Mouse (Mus musculus) gastrocnemius, postnatal 4 days (tissue): Measurements from ENCODE around the gene Fdxacb1. TPM values are rescaled to one million over a fixed set of nuclear protein-coding genes. Genes with fewer than 3 reads are reported as not detected.
A peak's percentile ranks its signal among the peaks of the same experiment; 100 is the strongest.

Source experiments
- DNase-seq, 2 experiments: peaks; one replicate each; pipeline ENCODE4 v3.0.0; 2021 to 2022; ENCODE audit warnings: low spot score in 2 of 2, mixed read lengths in 2 of 2
- long read RNA-seq, 2 experiments: library from polyadenylated mRNA; stranded (forward); transcript quantifications; one replicate each; pipeline ENCODE4 v2.0.0; 2021
- total RNA-seq, 2 experiments: library from RNA; stranded (reverse); gene quantifications; 2 replicates each; pipeline ENCODE4 v1.2.3; 2021

Fdxacb1 gene
- 1 to 10 TPM; 5.9 to 6.9 TPM for total RNA-seq
- long read RNA-seq, experiment 1, transcript Fdxacb1-201 (5 exons, 2,658 nt), result major isoform, 11 of 18 reads
- long read RNA-seq, experiment 1, partial matches to known transcripts, result 1 of 18 reads
- long read RNA-seq, experiment 1, other reads (novel, unspliced or antisense), result 5 of 18 reads
- long read RNA-seq, experiment 2, transcript Fdxacb1-201 (5 exons, 2,658 nt), result major isoform, 10 of 17 reads
- long read RNA-seq, experiment 2, partial matches to known transcripts, result 2 of 17 reads
- long read RNA-seq, experiment 2, other reads (novel, unspliced or antisense), result 5 of 17 reads

DNA sequence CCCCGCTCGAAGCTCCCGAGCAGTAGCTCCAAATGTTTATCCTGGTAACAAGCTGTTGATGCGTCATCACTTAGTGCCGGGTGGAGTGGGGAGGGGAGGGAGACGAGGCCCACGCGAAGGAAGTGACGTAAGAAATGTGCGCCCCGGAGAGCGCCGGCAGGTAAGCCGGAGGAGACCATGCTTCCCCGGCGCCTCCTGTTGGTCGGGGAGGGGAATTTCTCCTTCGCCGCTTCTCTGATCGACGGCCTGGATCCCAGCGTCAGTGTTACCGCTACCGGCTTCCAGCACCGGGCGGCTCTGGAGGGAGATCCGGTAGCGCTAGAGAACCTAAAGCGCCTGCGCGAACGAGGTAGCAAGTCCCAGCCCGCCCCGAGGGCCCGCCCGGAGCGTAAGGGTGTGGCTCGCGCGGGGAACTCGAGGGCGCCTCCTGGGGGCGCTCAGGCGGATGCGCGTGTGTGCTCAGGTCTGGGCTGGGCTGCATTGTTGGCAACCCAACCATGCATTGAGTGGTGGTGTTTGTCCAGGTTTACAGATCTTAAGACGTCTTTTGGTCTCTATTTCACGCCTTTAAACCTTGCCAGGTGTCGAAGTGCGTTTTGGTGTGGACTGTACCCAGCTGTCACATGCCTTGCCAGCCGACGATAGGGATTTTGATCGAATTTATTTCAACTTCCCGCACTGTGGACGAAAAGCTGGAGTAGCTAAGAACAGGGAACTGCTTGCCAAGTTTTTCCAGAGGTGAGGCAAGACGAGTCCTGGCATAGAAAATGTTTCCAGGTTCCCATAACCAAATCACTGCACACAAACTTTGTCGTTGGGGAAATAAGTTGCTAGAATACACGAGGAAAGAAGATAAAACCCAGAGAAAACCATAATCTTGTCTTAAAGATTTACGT is at the start of gene Fdxacb1:
Gene Fdxacb1, plus strand, starts transcription at position 130 of the 896 bp plus-strand sequence.
- peak; percentile 88 to 96 for DNase-seq

DNA sequence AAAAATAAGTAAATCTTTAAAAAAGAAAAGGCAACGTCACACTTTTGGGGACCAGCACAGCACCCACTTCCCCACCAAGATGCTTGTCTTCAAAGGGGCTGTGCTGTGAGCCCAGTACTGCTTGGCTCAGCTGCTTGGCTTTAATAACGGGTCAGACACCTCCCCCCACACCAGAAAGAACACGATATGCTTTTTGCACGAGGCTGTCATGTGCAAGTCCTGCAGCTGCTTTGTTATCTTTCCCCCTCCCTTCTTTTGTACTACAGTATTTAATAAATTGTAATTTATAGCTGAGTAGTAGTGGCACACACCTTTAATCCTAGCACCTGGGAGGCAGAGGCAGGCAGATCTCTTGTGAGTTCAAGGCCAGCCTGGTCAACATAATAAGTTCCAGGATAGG is 49.2 kb upstream of the Fdxacb1 start:
- DNase-seq, result no peak

DNA sequence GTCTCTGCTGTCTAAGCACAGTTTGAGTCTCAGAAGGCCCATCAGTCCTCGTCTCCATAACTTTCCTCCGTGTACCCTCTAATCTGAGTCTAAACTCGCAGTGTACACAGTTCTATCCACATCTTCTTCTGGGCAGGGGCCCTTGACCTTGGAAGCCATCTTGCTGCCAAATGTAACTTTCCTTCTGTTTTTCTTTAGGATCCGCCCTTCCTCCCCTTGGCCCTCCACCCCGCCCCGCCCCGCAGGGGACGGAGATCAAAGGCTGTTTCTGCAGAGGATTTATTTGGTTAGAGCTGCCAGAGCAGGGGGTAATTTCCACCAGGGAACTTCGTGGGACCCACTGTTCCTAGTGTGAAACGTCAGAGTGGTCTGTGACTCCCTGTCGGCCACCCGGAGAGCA is 47.0 kb upstream of the Fdxacb1 start:
- no peak for DNase-seq

DNA sequence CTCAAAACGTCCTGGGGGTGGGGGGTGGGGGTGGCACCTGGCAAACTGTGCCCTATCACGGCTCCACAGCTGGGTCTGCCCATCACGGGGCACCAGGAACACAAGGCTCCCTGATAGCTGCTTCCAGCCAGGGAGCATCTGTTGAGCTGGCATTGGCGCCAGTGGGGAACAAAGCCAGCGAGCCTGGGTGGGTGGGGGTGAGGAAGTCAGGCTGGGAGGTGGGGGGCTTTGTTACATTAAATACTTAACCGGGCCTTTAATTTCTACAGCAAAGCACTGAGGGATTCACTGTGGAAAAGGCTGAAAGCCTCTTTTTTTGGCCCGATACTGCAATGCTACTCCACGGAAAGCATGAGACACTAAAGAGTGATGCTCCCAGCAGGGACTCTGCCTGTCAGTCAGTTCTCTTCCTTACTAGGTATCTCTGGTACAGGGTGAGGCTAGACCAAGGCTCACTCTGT is 45.6 kb upstream of the Fdxacb1 start:
- peak in 1 of 2 experiments; percentile 59 for DNase-seq

DNA sequence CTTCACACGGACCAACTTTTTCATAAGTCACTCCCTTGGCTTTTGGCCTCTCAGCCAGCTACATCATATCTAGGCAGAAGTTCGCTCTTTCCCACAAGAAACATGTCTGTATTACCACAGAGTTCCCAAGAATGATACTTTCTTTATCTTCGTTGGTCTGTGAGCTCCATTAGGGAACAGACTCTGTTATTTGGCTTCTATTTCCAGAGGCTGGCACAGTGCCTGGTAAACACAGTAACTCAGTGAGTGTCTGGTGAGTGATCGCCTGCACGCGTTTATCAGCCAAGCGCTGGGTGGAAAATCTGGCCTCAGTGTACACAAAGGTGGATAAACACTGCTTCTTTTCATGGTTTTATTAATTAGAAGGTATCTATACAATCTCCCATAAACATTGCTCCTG is 44.6 kb upstream of the Fdxacb1 start:
- DNase-seq, result peak; percentile 48 to 78

DNA sequence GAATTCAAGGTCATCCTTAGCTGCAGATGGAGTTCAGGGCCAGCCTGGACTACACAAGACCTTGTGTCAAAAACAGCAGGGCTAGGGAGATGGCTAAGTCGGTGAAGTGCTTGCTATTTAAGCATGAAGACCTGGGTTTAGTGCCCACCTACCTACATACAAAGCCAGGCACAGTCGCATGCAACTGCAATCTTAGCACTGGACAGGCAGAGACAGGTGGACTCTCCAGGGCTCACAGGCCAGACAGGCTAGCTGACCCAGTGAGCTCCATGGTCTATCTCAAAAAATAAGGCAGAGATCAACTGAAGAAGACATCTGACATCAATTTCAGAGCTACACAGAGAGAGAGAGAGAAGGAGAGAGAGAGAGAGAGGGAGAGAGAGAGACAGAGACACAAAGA is 43.9 kb upstream of the Fdxacb1 start:
- no peak for DNase-seq

DNA sequence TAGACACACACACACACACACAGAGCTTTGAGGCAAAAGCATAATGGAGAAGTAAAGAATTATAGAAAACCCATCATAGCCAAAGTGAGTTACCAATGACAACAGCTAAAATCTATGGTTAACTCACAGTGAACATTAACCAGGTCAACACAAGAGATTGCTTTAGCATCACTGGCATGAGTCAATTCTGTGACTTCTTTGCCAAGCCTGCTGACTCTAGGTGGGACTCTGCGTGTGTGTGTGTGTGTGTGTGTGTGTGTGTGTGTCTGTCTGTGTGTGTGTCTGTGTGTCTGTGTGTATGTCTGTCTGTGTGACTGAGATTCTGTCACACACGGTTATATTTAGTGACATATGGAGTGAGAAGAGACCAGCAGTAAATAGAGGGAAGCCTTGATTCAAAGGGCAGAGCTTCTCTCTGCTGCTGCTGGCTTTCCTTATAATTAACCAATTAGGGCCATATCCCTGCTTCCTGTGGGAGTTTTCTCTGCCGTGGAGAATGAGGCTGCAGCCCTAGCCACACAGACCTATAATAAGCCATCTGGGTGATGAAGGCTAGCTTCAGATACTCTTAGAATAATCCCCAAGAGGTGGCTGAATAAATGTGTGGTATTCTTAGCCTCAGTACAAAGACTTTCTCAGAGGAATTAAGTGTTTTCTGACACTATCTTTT is 43.2 kb upstream of the Fdxacb1 start:
- no peak for DNase-seq

DNA sequence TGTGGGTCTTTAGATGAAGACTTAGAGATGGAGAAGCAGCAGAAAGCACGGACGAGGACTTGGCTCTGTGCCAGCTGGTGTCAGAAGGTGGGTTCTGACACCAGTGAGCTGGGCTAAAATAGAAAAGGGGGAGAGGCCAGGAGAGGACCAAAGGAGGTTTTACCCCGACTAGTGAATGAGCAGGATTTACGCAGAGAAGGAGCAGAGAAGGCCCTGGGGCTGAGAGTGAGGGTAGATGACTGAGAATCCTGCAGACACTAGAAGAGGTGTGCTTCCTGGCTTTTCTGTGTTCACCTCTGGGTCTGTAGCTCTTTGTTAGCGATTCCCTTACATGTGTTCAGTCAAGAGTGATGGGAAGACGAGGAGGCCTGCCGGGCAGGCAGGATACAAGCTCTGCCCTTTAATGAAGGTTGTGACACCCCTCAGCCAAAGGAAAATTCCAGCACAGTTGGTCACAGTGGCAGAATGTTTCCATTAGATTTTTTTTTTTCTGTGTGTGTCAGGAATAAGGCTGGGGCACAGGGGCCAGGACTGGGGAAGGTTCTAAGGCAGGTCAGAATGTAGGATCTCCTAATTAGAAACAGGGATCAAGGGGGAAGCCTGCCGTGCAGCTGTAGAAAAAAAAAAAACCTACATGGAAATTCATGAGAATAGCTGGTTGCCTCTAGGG is 42.0 kb upstream of the Fdxacb1 start:
- DNase-seq, result no peak

DNA sequence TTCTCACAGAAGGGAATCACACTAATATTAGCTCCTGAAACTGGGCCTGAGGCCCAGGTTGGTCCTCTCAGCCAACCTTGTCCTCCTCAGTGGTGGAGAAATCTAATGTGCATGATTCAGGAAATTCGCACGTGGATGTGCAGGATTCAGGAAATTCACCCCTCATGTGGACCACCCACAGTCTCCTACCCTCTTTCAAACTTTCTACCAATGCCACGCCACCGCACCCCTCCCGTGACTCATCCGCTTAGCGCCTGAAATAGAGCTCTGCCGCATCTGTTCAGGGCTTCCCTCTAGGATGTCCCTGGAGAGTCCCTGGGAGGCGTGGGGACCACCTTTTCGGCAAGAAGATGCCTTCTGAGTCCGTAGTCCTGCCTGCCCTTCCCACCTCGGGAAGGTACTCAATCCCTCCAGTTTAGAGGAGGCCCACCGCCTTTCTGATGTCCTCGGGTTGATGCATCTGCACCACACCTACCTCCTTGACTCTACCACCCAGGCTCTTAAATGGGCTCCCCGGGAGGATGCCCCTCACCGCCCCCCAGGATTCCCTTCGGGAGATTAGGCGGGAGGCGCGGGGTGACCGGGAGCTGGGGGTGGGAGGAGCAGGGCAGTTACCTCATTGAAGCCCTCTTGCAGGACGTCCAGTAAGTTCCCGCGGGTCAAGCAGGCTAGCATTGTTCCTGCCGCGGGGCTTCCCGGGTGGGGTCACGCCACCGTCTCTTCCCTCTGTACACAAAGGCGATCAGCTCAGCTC is 40.7 kb upstream of the Fdxacb1 start:
- no peak for DNase-seq

DNA sequence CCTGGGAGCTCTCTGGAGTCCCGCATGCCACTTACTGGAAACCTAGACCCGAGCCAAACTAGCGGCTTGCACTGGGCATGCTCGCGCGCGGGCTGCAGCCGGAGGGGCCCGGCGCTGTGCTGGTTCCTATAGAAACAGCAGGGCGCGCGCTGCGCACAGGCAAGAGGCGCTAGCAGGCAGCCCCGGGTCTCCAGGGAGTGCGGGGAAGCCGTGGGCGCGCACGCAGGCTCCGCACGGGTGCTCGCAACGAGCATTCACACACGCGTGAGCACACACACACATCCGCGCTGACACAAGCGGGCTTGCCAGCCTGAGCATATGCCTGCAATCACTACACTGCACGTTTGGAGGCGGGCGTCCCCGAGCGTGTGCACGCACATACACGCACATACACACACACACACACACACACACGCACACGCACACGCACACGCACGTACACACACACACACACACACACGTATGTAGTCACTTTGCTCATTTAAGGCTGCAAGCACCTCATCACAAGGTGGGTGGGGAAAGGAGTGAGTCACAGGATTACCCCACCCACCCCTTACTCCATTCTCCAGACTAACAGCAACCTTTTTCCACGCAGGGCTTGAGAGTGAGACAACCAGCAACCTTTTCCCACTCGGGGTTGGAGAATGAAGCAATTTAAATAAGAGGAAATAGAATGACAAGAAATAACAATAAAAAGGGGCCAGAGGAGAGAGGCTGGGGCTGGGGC is 39.9 kb upstream of the Fdxacb1 start:
- peak; percentile 64 to 81 for DNase-seq

DNA sequence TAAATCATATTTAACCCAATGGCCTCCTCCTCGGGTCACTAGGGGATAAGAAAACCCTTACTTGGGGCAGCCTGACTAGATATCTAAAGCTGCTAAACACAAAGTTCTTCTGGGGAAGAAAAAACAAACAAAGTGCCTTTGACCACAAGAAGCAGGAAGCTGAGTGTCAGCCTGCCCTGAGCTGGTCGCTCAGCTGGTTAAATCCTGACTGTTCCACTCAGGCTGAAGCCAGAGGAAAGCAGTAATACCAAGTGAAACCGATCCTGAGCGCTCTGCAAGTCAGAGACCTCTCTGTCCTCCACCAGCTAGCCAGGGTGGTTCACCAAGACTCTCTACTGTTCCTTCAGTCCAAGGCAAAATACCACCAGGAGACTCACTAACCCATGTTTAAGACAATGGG is 38.4 kb upstream of the Fdxacb1 start:
- DNase-seq, result no peak

DNA sequence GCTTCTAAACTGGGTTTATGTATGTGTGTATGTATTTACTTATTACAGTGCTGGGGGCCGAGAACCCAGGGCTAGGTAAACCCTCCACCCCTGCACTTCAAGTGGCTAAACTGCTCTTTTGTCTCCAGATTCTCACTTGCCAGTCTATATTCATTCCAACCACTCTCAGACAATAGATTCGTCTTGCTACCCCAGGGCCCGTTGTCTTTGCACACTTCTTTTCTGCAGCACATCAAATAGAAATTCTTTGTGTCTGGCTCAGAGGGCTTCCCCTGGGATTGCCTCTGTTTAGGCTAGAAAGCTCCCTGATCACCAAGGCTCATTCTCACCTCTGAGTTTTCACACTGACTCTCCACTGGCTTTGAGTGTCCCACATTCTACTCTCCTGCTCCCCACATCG is 35.5 kb upstream of the Fdxacb1 start:
- no peak for DNase-seq

DNA sequence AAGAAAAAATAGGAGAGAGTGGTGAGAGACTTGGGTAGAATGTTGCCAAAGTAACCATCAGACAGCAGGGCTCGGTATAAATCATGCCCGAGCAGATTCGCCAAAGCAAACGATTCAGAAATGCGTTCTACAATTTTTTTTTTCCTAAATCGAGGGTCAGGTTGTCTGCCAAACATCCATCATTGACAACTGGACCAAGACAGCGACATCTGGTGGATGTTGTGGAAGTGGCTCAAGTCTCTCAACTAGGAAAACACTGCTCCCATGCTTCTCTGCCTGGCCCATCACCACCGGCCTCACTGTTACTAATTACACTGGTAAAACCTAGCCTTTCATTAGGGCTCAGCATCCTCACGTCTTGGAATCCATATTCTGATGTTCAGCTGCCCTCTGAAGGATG is 33.0 kb upstream of the Fdxacb1 start:
- peak in 1 of 2 experiments; percentile 47 for DNase-seq

DNA sequence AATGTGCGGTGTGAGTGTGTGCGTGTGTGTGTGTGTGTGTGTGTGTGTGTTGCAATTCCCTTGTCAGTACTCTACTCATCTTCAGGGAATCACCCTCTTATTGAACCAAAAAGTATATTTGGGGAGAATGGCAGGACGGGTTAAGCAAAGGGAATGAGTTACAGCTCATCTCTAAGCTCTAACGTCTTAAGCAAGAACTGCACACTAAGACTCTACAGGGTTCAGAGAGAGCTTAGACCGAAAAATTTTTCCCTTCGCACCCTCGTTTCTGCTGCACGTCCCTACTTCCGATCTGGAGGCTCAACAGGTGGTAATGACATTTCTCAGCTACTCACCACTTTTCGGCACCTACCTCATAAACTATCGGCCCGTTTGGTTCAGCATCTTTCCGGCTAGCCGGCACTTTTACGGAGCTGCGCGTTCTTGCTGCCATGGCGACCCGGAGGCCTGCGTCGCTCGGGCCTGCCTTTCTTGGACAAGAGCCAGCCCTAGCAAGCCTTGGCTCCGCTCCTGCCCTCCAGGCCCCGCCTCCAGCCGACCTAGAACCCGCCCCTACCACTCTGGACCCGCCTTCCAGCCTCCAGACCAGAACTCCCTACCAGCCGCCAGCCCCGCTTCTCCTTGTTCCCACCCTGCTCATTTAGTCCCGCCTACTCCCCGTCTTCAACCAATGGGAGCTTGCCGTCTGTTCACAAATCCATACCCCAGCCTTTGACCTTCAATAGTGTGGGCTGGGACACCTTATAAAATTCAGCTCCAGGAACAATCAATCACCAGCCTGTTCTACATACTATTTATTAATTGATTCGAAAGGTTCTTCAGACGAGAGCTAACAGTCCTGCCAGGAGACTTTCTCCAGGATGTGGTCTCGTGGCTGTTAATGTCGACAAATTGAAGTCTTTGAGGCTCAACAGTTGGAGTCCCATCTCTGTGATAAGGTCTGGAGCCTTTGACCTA is 28.8 kb upstream of the Fdxacb1 start, which contains the start of gene Dixdc1:
Gene Dixdc1, minus strand, starts transcription at position 604 of the 957 bp plus-strand sequence.
- peak; percentile 89 to 91 for DNase-seq

DNA sequence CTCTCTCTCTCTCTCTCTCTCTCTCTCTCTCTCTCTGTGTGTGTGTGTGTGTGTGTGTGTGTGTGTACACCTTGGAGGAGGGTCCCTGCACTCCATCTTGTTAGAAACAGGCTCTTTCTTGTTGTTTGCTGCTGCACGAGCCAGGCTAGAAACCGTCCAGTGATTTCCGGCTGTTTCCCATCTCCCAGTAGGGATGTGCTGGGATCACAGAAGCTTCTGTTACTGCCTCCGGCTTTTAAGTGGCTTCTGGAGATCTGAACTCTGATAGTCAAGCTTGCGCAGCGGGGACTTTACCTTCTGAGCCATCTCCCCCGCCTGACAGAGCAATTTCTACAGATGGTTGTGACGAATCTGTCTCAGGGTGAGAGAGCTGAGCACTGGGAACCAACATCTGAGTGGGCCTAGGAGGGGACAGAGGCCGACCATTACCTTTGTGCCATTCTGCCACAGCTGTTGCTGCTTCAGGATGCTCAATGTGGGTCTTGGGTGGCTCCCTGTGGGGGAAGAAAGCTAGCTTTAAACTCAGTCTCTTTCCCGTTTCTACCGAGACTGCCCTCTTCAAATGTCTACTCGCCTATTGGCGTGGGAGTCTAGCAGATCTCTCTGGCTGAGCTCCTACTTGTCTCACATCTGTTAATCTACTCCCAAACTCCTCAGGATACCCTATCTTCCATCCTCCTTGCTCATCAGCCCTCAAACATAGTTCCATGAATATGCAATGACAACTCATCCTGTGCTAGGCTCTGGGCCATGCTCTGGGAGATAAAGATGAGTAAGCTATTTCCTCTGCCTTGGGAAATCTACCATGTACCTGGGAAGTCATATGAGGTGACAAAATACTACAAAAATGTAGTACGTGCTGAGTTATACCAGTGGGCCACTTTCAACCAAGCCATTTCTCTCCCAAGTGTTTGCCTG is 26.9 kb upstream of the Fdxacb1 start:
- DNase-seq, result no peak

DNA sequence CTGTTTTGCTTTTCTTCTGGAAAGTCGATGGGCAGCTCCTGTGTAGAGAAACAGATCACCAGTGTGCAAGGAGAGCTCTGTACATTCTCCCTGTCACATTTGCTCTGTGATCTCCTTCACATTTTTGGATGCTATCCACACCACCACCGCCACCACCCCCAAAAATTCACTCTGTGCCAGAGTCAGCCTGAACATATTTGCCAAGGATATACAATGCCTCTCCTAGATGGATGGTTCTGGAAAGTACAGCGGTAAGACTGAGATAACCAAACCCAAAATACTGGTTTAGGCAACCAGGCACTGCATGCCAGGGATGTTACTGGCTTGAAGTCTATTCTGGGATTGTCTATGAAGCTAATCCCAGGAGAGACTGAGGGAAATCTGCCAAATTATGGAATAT is 25.8 kb upstream of the Fdxacb1 start:
- DNase-seq, result no peak

DNA sequence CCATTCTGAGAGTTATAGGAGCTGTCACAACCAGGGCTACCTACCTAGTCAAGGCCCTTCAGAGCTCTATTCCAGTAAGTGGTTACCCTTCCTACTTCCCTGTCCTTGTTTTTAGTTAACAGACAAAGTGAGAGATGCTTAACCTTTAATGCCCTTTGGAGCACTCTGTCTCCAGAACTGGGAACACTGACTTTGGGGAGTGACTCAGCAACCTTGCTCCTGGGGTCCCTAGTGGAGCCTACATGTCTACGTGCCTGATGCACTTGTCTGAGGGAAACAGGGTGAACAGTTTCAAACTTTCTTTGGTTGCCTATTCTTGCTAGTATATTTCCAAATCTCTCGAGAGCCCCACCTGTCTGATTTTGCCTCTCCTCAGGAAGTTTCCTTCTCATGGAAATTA is 25.3 kb upstream of the Fdxacb1 start:
- DNase-seq, result no peak
